Mouse (Mus musculus) spleen, adult 2 months (tissue): ENCODE results near the gene Gm12184. TPM values are rescaled to one million over a fixed set of nuclear protein-coding genes. Genes with fewer than 3 reads are reported as not detected.

Experiments
- DNase-seq, 2 experiments: peaks; one replicate each; pipeline versions ENCODE4 v3.0.0 to v3.0.0-alpha.2; 2012 to 2021; ENCODE audit warnings: low spot score in 2 of 2, low read depth in 1 of 2
- H3K27ac ChIP-seq: fragments of 200-500 bp; 2 replicates; pipeline ENCODE4 v1.5.1; 2012; ENCODE audit warnings: low read length, inconsistent platforms; ENCODE audit not compliant: insufficient read depth
- H3K27me3 ChIP-seq: fragments of 200-500 bp; 2 replicates; pipeline ENCODE4 v1.6.1; 2012; ENCODE audit warnings: mild to moderate bottlenecking, moderate library complexity, low read length, inconsistent platforms; ENCODE audit not compliant: control insufficient read depth, insufficient read depth
- H3K36me3 ChIP-seq: fragments of 200-500 bp; 2 replicates; pipeline ENCODE4 v1.6.1; 2012; ENCODE audit warnings: mild to moderate bottlenecking, low read length, inconsistent platforms; ENCODE audit not compliant: control insufficient read depth, insufficient read depth
- H3K4me1 ChIP-seq: fragments of 200-500 bp; 2 replicates; pipeline ENCODE4 v1.6.1; 2011; ENCODE audit warnings: inconsistent platforms; ENCODE audit not compliant: control insufficient read depth, insufficient read depth, insufficient read length
- H3K4me3 ChIP-seq: fragments of 200-500 bp; 2 replicates; pipeline ENCODE4 v1.5.1; 2011; ENCODE audit warnings: mild to moderate bottlenecking, inconsistent platforms; ENCODE audit not compliant: insufficient read depth, insufficient read length; ENCODE audit errors: extremely low read depth
- CTCF ChIP-seq: fragments of 200-500 bp; IDR thresholded peaks from 2 replicates; pipeline ENCODE4 v1.5.1; 2011; ENCODE audit warnings: mild to moderate bottlenecking, inconsistent platforms; ENCODE audit not compliant: insufficient read depth, insufficient read length, insufficient replicate concordance; ENCODE audit errors: extremely low read depth
- POLR2A ChIP-seq: fragments of 200-500 bp; IDR thresholded peaks from 2 replicates; pipeline ENCODE4 v1.6.1; 2011; ENCODE audit warnings: low read depth, low read length, inconsistent platforms
- WGBS: fragments of 180-500 bp; shearing (Covaris S2); methylation state at CpG from one replicate; pipeline ENCODE4 v1.1.7; 2018; 5-methylcytosine and 5-hydroxymethylcytosine counted together
- polyA plus RNA-seq: library from polyadenylated mRNA; depleted of rRNA; stranded (reverse); fragments of >200 nt; gene quantifications from 2 replicates; pipeline ENCODE4 v1.2.3, GENCODE M21; 2012

The Gm12184 gene
- polyA plus RNA-seq, 1 experiment, result 3.9 TPM

GRCm38 (mm10) chr11:48859014-48859413, 32.6 kb upstream of the Gm12184 start:
- peak; percentile 58 to 70 for DNase-seq

DNA sequence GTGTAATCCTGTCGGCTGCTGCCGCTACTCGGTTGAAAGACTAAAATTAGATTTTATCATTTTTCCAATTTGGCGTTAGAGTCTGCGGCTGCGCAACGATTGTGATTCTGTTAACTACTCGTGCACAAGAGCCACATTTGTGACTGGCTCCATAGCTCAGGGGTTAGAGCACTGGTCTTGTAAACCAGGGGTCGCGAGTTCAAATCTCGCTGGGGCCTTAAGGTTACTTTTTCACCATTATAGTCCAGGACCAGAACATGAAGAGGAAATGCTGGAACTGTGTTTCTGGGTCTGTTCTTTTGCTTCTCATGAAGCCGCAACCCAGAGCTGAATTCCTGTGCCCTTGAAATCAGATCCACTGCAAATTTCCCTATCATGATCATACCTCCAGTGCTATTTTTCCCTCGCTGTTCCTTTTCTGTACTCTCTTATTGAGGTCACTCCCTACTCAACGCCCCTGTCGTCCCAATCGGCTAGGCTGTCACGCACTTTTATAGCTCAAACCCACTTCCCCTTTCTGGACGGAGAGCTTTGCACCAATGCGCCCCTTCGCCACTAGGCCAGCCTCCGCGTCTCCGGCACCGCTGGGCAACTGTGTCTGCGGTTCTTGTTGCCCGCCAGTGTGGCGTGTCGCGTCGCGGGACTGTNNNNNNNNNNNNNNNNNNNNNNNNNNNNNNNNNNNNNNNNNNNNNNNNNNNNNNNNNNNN, 27.2 kb upstream of the Gm12184 start:
- WGBS, result 2% methylated on average over 31 of the region's 31 CpGs
- peak; percentile 69 to 81 for DNase-seq
- H3K27me3 ChIP-seq, result no peaks in the 10 kb centered on the region
- peak overlapping the region; percentile 57 for H3K4me3 ChIP-seq
- TF ChIP-seq CTCF, result peak; percentile 8; the same call in 1 of the 2 replicates
- TF ChIP-seq POLR2A, result no peak; the same call in 1 of the 2 replicates
- H3K4me1 ChIP-seq, result peaks cover 12% of the 10 kb centered on the region; the same call in 1 of the 2 replicates
- H3K27ac ChIP-seq, result peak overlapping the region; percentile 58
- H3K36me3 ChIP-seq, result peaks cover 3% of the 10 kb centered on the region

More at GRCm38 (mm10) chr11:48859014-48859413, 32.6 kb upstream of the Gm12184 start:
- H3K36me3 ChIP-seq, result no peaks in the 10 kb centered on the region
- H3K27me3 ChIP-seq, result no peaks in the 10 kb centered on the region
- no peak overlapping the region for H3K4me3 ChIP-seq
- TF ChIP-seq CTCF (peak; percentile 20; the same call in 1 of the 2 replicates), POLR2A (no peak)
- H3K27ac ChIP-seq, result no peak overlapping the region
- WGBS, result under 1% methylated on average over 6 of the region's 6 CpGs
- H3K4me1 ChIP-seq, result peaks cover 5% of the 10 kb centered on the region; the same call in 1 of the 2 replicates

GRCm38 (mm10) chr11:48852624-48853473, 26.4 kb upstream of the Gm12184 start:
- DNase-seq, result no peak
- H3K27ac ChIP-seq, result peak overlapping the region; percentile 46; the same call in 1 of the 2 replicates
- peaks cover 12% of the 10 kb centered on the region; the same call in 1 of the 2 replicates for H3K4me1 ChIP-seq
- H3K27me3 ChIP-seq, result no peaks in the 10 kb centered on the region
- H3K4me3 ChIP-seq, result peak overlapping the region; percentile 57
- no peak for TF ChIP-seq CTCF
- TF ChIP-seq POLR2A, result no peak
- H3K36me3 ChIP-seq, result peaks cover 3% of the 10 kb centered on the region
- 13% methylated on average over 23 of the region's 23 CpGs for WGBS

- DNase-seq, result no peak
- no peak for TF ChIP-seq POLR2A
- TF ChIP-seq CTCF, result no peak
- peaks cover 12% of the 10 kb centered on the region; the same call in 1 of the 2 replicates for H3K4me1 ChIP-seq
- H3K4me3 ChIP-seq, result no peak overlapping the region
- 88% methylated on average over 4 of the region's 4 CpGs for WGBS
- no peaks in the 10 kb centered on the region for H3K27me3 ChIP-seq
- H3K36me3 ChIP-seq, result peaks cover 3% of the 10 kb centered on the region
- no peak overlapping the region for H3K27ac ChIP-seq
These were observed 25.7 kb upstream of the Gm12184 start for GRCm38 (mm10) chr11:48852190-48852589.

DNA sequence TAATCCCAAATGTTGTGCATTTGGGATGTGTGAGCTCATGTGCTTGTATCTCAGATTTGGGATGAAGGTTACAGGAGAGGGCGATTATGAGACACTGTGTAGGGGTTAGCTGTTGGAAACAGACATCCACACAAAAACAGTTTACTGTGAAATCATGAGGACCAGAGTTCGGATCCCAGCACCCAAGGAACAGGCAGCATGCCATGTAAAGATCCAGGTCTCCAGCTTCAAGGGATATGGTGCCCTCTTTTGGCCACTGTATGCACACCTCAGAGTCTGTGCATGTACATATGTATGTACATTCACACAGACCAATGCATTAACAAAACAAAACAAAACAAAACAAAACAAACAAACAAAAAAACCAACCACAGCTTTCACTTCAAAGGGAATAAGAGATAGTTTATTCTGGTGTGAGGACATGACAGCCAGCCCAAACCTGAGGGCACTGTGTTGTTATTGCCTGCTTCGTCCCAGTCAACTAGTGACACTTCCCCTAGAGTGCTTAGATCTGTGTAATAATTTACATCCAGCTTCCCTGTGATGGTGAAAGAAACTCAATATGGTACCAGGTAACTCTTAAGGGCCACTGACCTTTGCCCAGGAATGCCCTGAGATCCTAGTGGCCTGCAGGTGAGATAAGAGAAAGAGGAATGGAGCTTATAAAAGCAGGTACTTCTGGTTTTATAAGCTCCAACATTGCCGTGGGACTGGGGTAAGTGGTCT, 25.0 kb upstream of the Gm12184 start:
- Histone ChIP-seq H3K27me3 (no peaks in the 10 kb centered on the region), H3K4me1 (peaks cover 12% of the 10 kb centered on the region; the same call in 1 of the 2 replicates), H3K4me3 (no peak overlapping the region), H3K36me3 (peaks cover 3% of the 10 kb centered on the region), H3K27ac (no peak overlapping the region)
- TF ChIP-seq CTCF, result peak; percentile 19; the same call in 1 of the 2 replicates
- no peak for TF ChIP-seq POLR2A
- no peak for DNase-seq
- 88% methylated on average over 4 of the region's 4 CpGs for WGBS

DNA sequence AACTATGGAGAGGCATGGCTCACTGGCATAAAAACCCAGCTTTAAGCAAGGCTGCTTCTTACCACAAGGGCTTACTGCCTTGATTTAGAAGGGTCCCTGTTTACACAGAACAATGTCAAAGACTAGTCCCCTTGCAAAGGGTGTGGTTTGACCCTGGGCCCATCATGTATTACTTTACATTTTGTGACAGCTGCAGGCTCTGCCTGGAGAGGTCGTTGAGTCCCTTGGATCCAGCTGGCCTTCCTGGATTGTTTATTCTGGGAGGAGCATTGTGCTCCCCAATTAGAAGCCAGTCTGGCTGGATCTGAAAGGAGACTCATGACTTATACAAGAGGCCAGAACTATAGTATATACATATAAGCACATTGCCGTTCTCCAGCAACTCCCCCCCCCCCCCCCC, 23.8 kb upstream of the Gm12184 start:
- Histone ChIP-seq H3K36me3 (peaks cover 6% of the 10 kb centered on the region), H3K27ac (no peak overlapping the region), H3K27me3 (no peaks in the 10 kb centered on the region), H3K4me3 (no peak overlapping the region), H3K4me1 (peaks cover 15% of the 10 kb centered on the region; the same call in 1 of the 2 replicates)
- WGBS, result 85% methylated on average over 2 of the region's 2 CpGs
- TF ChIP-seq CTCF (no peak), POLR2A (no peak)
- DNase-seq, result no peak
